Mouse (Mus musculus): Measurements from ENCODE around the gene Adamts7.

- TF ChIP-seq POLR2A (IDR thresholded peaks at IDR 0.05; ENCODE audit: low read depth, low read length) (no peak), CTCF (IDR thresholded peaks at IDR 0.05; ENCODE audit: extremely low read depth, insufficient read depth, insufficient read length, insufficient replicate concordance) (peak; percentile 5; the same call in 1 of the 2 replicates)
These were observed 80.0 kb downstream of the Adamts7 start for GRCm38 (mm10) chr9:90242855-90243254.

Data from spleen, adult 2 months (tissue).